Mouse (Mus musculus) forebrain, embryonic 10.5 days (tissue): ENCODE data around the gene Ap3b2. TPM values are rescaled to one million over a fixed set of nuclear protein-coding genes. Genes with fewer than 3 reads are reported as not detected.

Experiments
- DNase-seq: peaks from one replicate; pipeline ENCODE4 v3.0.0-alpha.2; 2017; ENCODE audit warnings: low spot score; ENCODE audit errors: extremely low spot score
- H3K27ac ChIP-seq: fragments of 300-500 bp; sonication (generic); 2 replicates; pipeline ENCODE4 v1.5.1; 2016; ENCODE audit warnings: mild to moderate bottlenecking
- H3K27me3 ChIP-seq: fragments of 300-500 bp; sonication (generic); 2 replicates; pipeline ENCODE4 v1.6.1; 2016; ENCODE audit warnings: mild to moderate bottlenecking; ENCODE audit not compliant: poor library complexity, severe bottlenecking
- H3K36me3 ChIP-seq: fragments of 300-500 bp; sonication (generic); replicated peaks from 2 replicates; pipeline ENCODE4 v1.6.1; 2016; ENCODE audit warnings: mild to moderate bottlenecking, moderate library complexity
- H3K4me1 ChIP-seq: fragments of 300-500 bp; sonication (generic); 2 replicates; pipeline ENCODE4 v1.6.1; 2016
- H3K4me3 ChIP-seq: fragments of 300-500 bp; sonication (generic); 2 replicates; pipeline ENCODE4 v1.5.1; 2016; ENCODE audit warnings: mild to moderate bottlenecking, moderate library complexity
- H3K9me3 ChIP-seq: fragments of 300-500 bp; sonication (generic); 2 replicates; pipeline ENCODE4 v1.6.1; 2016; ENCODE audit warnings: mild to moderate bottlenecking, moderate library complexity
- WGBS: fragments of 180-500 bp; shearing (Covaris S2); methylation state at CpG from one replicate; pipeline ENCODE4 v1.1.7; 2016; 5-methylcytosine and 5-hydroxymethylcytosine counted together
- microRNA counts: library from miRNA; unstranded; fragments of <30 nt; microRNA quantifications from one replicate; lab custom pipeline; 2017
- polyA plus RNA-seq: library from polyadenylated mRNA; unstranded; fragments of >200 nt; fragmentation: Nextera tagmentation; extraction: Ambion mirVana; gene quantifications from 2 replicates; pipeline ENCODE4 v1.2.1, GENCODE M21; 2016

The Ap3b2 gene
- polyA plus RNA-seq, 1 experiment from 2014 or later: 11.6 TPM

DNA sequence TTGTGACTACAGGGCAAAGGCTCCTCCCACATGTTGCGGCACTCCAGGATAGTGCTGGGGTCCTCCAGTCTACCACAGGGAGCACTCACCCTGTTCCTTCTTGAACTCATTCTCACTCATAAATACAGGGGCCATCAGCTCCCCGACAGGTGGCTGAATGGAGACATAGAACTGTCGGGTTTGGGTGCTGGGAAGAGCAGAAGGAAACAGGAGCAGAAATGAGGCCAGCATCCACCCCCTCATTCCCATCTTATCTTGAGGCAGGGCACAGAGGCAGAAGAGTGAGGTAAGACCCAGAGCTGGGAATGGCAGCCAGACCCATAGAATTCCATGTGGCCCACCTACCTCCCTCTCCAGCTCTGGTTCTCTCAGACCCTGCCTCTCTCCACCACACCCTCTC lies 30.9 kb downstream of the Ap3b2 start:
- 85% methylated on average over 3 of the region's 3 CpGs for WGBS
- H3K27ac ChIP-seq: no peak overlapping the region
- no peaks in the 10 kb centered on the region for H3K36me3 ChIP-seq
- H3K9me3 ChIP-seq: no peaks in the 10 kb centered on the region
- DNase-seq: no peak
- peaks cover 36% of the 10 kb centered on the region for H3K27me3 ChIP-seq
- H3K4me3 ChIP-seq: no peak overlapping the region
- H3K4me1 ChIP-seq: no peaks in the 10 kb centered on the region

DNA sequence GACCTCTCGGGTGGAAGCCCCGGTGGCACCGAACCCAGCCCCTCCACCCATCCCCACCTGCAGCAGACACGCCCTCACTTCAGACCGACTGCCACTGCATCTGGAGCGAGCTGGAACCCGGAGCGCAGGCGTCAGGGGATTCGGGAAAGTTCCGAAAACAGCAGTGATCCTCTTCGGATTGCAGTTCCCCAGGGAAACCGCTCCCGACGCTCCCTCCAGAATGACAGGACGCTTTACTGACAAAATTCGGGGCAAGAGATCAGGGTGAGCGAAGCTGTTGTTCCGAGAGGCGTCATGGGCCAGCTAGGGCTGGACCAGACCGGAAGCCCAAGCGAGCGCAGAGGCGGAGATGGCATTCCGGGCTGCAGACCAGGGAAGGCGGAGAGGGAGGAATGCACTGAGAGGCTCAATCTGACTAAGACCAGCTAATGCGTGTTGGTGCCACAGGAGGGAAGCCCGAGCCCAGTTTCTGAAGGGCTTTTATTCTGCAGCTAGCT lies 38.5 kb downstream of the Ap3b2 start, which contains the start of gene Cpeb1:
Cpeb1 (minus strand) TSS at position 311 of the 497 bp plus-strand sequence.
- H3K27me3 ChIP-seq: peaks cover 95% of the 10 kb centered on the region
- under 1% methylated on average over 28 of the region's 28 CpGs for WGBS

DNA sequence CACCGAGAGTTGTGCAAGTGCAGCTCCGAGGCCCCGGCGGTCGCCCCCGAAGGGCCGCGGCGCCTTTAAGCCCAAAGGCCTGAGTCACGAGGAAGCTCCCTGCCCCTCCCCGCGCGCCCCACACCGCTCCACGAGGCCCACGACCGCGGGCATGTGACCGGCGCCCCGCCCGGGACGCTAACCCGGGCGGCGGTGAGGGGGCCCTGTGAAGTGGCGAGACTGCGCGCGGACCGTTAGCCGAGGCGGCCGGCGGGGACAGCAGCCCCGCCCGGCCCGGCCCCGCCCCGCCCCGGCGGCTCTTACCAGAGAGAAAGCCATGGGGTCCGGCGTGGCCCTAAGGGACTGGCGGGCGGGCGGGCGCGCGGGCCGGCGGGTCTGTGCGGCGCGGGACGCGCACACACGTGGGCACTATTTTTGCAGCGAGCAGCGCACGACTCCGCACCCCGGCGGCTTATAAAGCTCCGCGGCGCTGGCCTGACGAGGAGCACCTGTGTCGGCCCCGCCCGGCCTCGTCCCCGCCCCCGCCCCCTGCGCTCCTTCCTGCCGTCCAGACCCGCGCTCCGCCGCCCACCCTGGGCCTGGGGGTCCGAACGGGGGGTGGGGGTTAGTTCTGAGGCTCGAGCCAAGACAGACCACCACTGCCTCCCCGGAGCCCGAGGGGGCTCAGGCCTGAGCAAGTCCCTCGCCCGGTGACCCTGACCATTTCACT lies 39.2 kb downstream of the Ap3b2 start:
- WGBS: 2% methylated on average over 87 of the region's 87 CpGs
- Histone ChIP-seq H3K9me3 (no peaks in the 10 kb centered on the region), H3K36me3 (no peaks in the 10 kb centered on the region), H3K4me1 (peaks cover 29% of the 10 kb centered on the region), H3K27me3 (peaks cover 95% of the 10 kb centered on the region), H3K4me3 (peak overlapping the region; percentile 54), H3K27ac (peak overlapping the region; percentile 53; the same call in 1 of the 2 replicates)
- DNase-seq: peak; percentile 37

More for the DNA sequence above, 38.5 kb downstream of the Ap3b2 start, which contains the start of gene Cpeb1:
- H3K4me1 ChIP-seq: peaks cover 29% of the 10 kb centered on the region
- H3K36me3 ChIP-seq: no peaks in the 10 kb centered on the region
- H3K9me3 ChIP-seq: no peaks in the 10 kb centered on the region
- peak within 1 kb of the TSS; percentile 53; the same call in 1 of the 2 replicates for H3K27ac ChIP-seq
- peak; percentile 53 for DNase-seq
- H3K4me3 ChIP-seq: peak within 1 kb of the TSS; percentile 54

DNA sequence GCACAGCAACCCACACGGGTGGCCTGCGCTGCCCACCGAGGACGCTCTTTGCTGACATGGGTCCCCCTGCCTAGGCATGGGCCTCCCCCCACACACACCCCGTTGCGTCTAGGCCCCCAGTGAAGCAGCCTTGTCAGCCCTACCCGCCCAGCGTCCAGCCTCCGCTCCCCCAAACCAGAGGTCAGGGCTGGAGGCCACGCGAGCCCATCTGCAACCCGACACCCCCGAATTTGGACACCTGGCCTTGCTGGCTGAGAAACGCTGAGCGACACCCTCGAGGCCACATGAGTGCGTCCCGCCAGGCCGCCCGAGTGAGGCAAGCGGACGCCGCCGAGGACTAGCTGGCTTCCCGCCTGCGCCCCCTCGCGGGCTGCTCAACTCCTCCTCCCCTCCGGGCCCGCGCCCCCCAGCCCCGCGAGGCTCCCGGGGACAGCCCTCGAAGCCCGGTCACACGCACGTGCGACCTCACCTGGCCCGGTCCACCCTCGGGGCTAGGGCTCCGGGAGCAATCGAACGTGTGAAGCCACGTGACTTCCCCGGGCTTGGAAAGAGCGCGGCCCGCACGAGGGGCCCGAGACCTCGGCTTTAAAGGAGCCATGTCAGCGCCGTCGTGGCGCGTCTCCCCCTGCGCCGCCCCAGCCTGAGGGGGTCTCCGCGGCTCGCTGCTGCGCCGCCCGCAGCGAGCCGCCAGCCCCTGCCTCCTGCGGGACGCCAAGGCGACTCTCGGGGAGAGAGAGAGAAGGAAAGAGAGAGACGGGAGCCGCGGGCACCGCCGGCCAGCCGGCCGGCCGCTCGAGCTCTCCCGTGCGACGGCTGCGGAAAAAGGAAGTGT lies 40.1 kb downstream of the Ap3b2 start:
- no peaks in the 10 kb centered on the region for H3K36me3 ChIP-seq
- H3K4me1 ChIP-seq: peaks cover 29% of the 10 kb centered on the region
- peak overlapping the region; percentile 54 for H3K4me3 ChIP-seq
- 5% methylated on average over 77 of the region's 84 CpGs for WGBS
- H3K27me3 ChIP-seq: peaks cover 87% of the 10 kb centered on the region
- H3K27ac ChIP-seq: no peak overlapping the region
- peak; percentile 53 for DNase-seq
- H3K9me3 ChIP-seq: no peaks in the 10 kb centered on the region

DNA sequence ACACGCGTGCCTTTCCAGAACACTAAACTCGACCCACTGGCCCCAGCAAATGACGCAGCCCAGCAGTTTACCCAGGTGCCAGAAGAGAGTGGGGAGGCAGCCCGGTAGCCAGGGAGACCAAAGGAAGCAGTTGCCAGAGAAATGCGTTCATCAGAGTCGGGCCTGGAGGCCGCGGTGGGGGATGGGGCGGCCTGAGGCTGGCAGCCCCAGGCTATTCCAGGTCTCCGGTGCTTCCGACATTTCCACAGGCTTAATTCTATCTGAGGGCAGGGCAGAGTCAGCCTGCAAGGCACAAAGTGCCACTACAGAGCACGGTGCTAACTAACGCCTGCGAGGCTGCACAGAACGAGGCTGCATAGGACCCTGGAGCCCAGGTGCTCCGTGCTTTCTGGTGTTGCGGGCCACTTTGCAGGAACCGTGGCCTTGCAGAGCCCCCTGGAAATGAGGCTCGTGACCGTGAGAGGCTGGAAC lies 40.7 kb downstream of the Ap3b2 start:
- Histone ChIP-seq H3K27me3 (peaks cover 80% of the 10 kb centered on the region), H3K27ac (no peak overlapping the region), H3K4me3 (peak overlapping the region; percentile 54), H3K4me1 (peaks cover 29% of the 10 kb centered on the region), H3K36me3 (no peaks in the 10 kb centered on the region), H3K9me3 (no peaks in the 10 kb centered on the region)
- DNase-seq: peak; percentile 42
- WGBS: 6% methylated on average over 21 of the region's 21 CpGs

MicroRNA genes within 50 kb of the gene (microRNA counts, 519-probe panel; counts per million panel counts)
- 341 counts per million, percentile 65 among the panel's probes with 10 or more counts for microRNA mmu-miR-1839-3p (lab: Ali Mortazavi, UCI)
- 341 counts per million, percentile 65 among the panel's probes with 10 or more counts for microRNA mmu-miR-1839-5p (lab: Ali Mortazavi, UCI)

Other genes starting within 250 kb of the Ap3b2 start
- gene Rps17, start 148.7 kb downstream of the Ap3b2 start, polyA plus RNA-seq: 1,233 and 1,243 TPM in 2 replicates
- 0.86 and 0.98 TPM in 2 replicates for gene Cpeb1, start 38.5 kb downstream of the Ap3b2 start, polyA plus RNA-seq
- gene BC048679, start 4.4 kb upstream of the Ap3b2 start, polyA plus RNA-seq: 0.27 and 0.50 TPM in 2 replicates
- gene Fsd2, start 73.0 kb upstream of the Ap3b2 start, polyA plus RNA-seq: 0.05 TPM in 2 replicates
- gene Whamm, start 77.3 kb upstream of the Ap3b2 start, polyA plus RNA-seq: 1.8 and 3.0 TPM in 2 replicates
- gene Homer2, start 213.6 kb upstream of the Ap3b2 start, polyA plus RNA-seq: 12.6 and 13.1 TPM in 2 replicates